Mouse (Mus musculus) R1 (cell line): ENCODE results near the gene Pold1.

Experiments
- DNase-seq: peaks from one replicate; pipeline ENCODE4 v3.0.0-alpha.2; 2018; ENCODE audit warnings: low read depth, low spot score

The Pold1 gene

GRCm38 (mm10) chr7:44546274-44546673 lies 2.4 kb downstream of the Pold1 start:
- DNase-seq, result peak; percentile 51

GRCm38 (mm10) chr7:44543071-44543470 lies 5.6 kb downstream of the Pold1 start:
- DNase-seq, result no peak

GRCm38 (mm10) chr7:44542555-44542954 lies 6.1 kb downstream of the Pold1 start:
- DNase-seq, result no peak

GRCm38 (mm10) chr7:44538756-44539624 lies 9.7 kb downstream of the Pold1 start:
- DNase-seq, result no peak

- no peak for DNase-seq
These were observed 11.2 kb downstream of the Pold1 start for GRCm38 (mm10) chr7:44537496-44537895.

- no peak for DNase-seq
These were observed 11.6 kb downstream of the Pold1 start for GRCm38 (mm10) chr7:44537009-44537408.

- no peak for DNase-seq
These were observed 12.1 kb downstream of the Pold1 start for GRCm38 (mm10) chr7:44536590-44536968.

- DNase-seq, result peak; percentile 68
These were observed 12.7 kb downstream of the Pold1 start for GRCm38 (mm10) chr7:44535657-44536589.

- peak; percentile 76 for DNase-seq
These were observed 13.8 kb downstream of the Pold1 start for GRCm38 (mm10) chr7:44534656-44535441.

GRCm38 (mm10) chr7:44534242-44534641 lies 14.4 kb downstream of the Pold1 start:
- DNase-seq, result no peak

- DNase-seq, result no peak
These were observed 15.0 kb downstream of the Pold1 start for GRCm38 (mm10) chr7:44533746-44534045.

- no peak for DNase-seq
These were observed 15.5 kb downstream of the Pold1 start for GRCm38 (mm10) chr7:44532918-44533745.

- no peak for DNase-seq
These were observed 16.5 kb downstream of the Pold1 start, which contains the start of gene Spib for GRCm38 (mm10) chr7:44531946-44532732. Gene Spib (minus strand): TSS chr7:44532071.

GRCm38 (mm10) chr7:44531207-44531606 lies 17.4 kb downstream of the Pold1 start:
- DNase-seq, result no peak

- no peak for DNase-seq
These were observed 18.1 kb downstream of the Pold1 start for GRCm38 (mm10) chr7:44530507-44530906.

GRCm38 (mm10) chr7:44529518-44529917 lies 19.1 kb downstream of the Pold1 start:
- DNase-seq, result no peak

GRCm38 (mm10) chr7:44527483-44528398 lies 20.9 kb downstream of the Pold1 start:
- DNase-seq, result peak; percentile 74

GRCm38 (mm10) chr7:44526414-44527154 lies 22.1 kb downstream of the Pold1 start:
- peak; percentile 58 for DNase-seq
